Mouse (Mus musculus) T-helper 17 cell (primary cell): ENCODE results near the gene Gstt4.

Experiments used
- in situ Hi-C, 2 experiments: fragments of 300-600 bp; cut with MboI, MseI; formaldehyde crosslinking; loops; 1 replicate in 1 of 2; 2 replicates in 1 of 2; pipeline ENCODE4 v1.15.1; 2025; ENCODE audit warnings: high pct_unique_total_duplicates in 2 of 2

The Gstt4 gene

DNA sequence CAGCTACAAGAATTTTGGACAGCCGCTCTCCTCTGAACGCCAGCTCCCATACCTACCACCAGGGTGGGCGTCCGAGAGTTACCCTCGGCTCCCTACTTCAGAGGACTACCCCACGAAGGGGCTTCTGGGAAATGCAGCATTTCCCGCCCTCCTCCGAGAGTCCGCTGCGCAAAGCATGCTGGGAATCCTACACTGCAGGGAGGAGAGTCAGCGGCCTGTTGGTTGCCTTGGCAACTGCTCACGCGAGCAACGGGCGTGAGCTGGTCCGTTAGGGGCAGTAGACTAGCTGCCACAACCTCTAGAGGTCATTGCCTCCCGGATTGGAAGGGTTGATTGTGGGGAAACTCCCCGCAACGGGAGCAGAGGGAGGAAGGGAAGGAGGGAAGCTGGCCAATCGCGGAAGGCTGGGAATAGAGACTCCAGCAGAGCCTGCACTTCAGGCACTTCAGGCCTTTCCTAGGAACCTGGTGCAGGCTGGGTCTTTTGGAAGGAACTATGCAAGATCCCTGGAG is 15.0 kb upstream of the Gstt4 start, which contains the start of gene Gstt2:
Gene Gstt2 (minus strand): TSS at position 177 of the 512 bp plus-strand sequence.
- in situ Hi-C loops, result loop anchor here in 1 of 2 experiments (10.0 kb wide), 1 partner anchor 1697 kb away; the partner anchor contains the start of gene Itgb2

DNA sequence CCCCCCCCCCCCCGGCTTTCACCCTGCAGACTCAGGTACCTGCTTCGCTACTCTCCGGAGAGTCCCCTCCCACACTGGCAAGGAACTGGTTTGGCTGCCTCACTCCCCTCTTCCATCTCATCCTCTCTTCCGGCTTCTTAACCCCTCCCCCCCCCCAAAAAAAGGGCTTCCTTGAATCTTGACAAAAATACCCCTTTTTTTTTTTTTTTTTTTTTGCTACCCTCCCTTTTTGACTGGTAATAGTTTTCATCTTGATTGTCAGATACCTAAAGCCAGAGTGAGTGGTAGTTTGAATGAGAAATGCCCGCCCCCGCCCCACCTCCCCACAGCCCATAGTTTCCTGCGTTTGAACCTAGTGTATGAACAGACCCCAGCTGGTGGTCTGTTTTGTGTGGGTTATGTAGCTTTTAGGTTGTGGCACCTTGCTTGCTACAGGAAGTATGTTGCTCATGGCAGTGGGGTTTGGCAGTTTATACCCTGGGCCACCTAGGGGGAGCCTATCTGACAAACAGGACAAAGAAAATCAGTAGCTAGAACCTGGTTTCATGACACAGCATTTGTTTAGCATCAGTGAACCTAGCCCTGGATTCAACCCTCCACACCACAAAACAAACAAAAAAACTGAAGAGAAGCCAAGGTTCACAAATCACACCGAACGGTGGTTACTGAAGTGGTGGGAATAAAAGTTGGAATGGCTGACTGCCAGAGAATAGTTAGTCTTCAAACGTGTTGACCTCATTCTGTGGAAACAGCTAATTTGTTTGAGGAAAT is 13.6 kb upstream of the Gstt4 start:
- in situ Hi-C loops, result loop anchor here in 1 of 2 experiments (10.0 kb wide), 1 partner anchor 1699 kb away; the partner anchor contains the start of gene Itgb2

DNA sequence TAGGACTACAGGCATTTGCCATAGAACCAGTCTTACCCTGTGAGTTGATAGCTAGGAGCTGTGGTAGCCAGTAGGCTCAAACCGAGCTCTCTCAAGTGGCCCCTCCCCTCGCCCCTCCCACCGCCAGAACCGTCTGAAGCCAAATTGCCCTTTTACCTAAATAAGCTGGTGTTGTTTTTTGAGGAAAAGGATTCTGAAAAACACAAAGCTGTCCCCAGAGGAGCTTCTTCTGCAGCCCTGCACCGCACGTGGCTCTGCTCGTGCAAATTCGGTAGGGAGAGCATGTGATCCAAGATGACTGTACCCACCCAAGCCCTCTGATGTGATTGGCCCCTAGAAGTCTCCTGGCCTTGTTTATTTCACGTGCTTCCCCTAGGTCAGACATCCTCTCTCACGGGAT is 13.0 kb upstream of the Gstt4 start:
- in situ Hi-C loops, result loop anchor here in 1 of 2 experiments (10.0 kb wide), 1 partner anchor 1699 kb away; the partner anchor contains the start of gene Itgb2

GRCm38 (mm10) chr10:75834721-75835120 is 12.4 kb upstream of the Gstt4 start:
- in situ Hi-C loops, result loop anchor here in 1 of 2 experiments (10.0 kb wide), 1 partner anchor 1700 kb away; the partner anchor contains the start of gene Itgb2

- in situ Hi-C loops, result loop anchor here in 1 of 2 experiments (10.0 kb wide), 1 partner anchor 1701 kb away; the partner anchor contains the start of gene Itgb2
These were observed 11.9 kb upstream of the Gstt4 start for GRCm38 (mm10) chr10:75834250-75834649.

DNA sequence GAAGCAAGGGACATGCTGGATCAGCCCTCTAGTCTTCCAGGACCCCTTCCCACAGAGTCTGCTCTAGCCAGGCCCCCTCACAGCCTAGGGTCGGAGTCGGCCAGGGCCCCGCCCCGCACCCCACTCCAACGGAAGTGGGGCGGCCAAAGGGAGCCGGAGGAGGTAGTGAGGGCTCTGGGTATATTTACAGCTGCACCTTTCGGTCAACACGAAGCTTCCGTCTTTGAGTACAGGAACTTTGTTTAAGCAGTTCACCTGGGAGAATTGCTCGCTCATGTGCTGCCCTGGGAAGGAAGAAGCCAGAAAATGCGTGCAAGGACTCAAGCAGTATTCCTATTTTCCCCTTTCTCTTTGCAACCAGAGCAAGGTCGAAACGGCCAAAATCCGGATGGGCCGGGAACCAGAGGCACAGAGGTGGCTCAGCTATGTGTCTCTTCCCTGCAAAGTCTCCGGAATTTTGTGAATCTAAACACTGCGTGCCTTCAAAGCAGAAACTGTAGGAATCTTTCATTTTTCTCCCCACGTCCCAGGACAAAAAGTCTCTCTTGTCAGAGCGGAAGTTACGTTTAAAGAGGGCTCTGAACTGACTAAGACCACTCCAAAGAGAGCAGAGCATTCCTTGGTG is 11.2 kb upstream of the Gstt4 start:
- in situ Hi-C loops, result loop anchor here in 1 of 2 experiments (10.0 kb wide), 1 partner anchor 1701 kb away; the partner anchor contains the start of gene Itgb2

DNA sequence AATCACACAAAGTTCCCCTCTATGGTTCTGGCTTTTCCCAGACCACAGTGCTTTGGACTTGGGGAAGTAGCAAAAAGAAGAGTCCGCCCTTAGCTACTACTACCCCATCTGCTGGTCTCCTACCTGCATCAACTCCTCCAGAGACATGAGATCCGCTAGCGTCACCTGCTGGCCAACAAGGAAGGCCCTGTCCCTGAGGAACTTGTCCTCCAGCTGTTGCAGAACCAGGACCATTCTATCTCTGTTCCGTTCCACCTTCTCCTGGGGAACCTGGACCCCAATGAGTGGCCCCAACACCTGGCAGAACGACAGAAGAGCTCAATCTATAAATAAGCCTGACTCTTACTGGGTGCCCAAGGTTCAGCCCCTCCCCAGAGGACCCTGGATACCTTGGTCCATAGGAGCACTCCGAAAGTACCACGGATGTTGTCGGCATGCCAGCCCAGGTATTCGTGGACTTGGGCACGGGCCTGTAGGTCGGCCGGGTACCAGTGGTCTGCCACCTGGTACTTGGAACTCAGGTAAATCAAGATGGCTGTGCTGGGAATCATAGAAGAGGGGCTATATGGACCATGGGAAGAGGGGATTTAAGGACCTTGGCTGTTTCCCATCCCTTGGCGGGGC is 10.0 kb upstream of the Gstt4 start:
- in situ Hi-C loops, result loop anchor here in 1 of 2 experiments (10.0 kb wide), 1 partner anchor 1702 kb away; the partner anchor contains the start of gene Itgb2

GRCm38 (mm10) chr10:75830275-75830670 is 7.9 kb upstream of the Gstt4 start:
- in situ Hi-C loops, result loop anchor here in 1 of 2 experiments (10.0 kb wide), 1 partner anchor 1705 kb away; the partner anchor contains the start of gene Itgb2

GRCm38 (mm10) chr10:75829529-75830274 is 7.4 kb upstream of the Gstt4 start:
- in situ Hi-C loops, result loop anchor here (5.0 to 10.0 kb wide), 4 partner anchors 47 to 1705 kb away; partner anchors contain the start of genes Gm20441 (in 1 of the 2), Gstt3 (in 1 of the 2) and Itgb2 (in 1 of the 2)

- in situ Hi-C loops, result loop anchor here (5.0 to 10.0 kb wide), 3 partner anchors 46 to 774 kb away; partner anchors contain the start of genes Gm20441 (in 1 of the 2) and Gstt3 (in 1 of the 2)
These were observed 6.2 kb upstream of the Gstt4 start for GRCm38 (mm10) chr10:75828500-75828931.

- in situ Hi-C loops, result loop anchor here (5.0 to 10.0 kb wide), 3 partner anchors 46 to 773 kb away; partner anchors contain the start of genes Gm20441 (in 1 of the 2) and Gstt3 (in 1 of the 2)
These were observed 5.5 kb upstream of the Gstt4 start for GRCm38 (mm10) chr10:75827668-75828360.

DNA sequence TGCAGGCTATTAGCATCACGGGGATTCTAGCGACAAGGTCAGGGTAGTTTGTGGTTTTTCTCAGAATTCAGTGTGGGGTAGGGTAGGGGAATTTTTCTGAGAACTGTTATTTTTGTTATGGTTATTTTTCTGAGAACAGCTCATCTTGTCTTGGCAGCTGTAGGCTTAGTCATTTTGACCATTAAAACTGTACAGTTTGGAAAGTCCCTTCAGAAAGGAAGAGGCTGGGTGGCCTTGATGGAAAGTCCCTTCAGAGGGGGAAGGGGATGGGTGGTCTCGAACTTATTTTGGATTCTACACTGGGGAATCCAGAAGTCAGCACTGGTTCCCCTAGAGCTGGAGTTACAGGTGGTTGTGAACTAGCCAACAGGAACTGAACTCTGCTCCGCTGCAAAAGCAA is 2.2 kb upstream of the Gstt4 start:
- in situ Hi-C loops, result loop anchor here in 1 of 2 experiments (10.0 kb wide), 1 partner anchor 770 kb away; no protein-coding TSS in a partner anchor

DNA sequence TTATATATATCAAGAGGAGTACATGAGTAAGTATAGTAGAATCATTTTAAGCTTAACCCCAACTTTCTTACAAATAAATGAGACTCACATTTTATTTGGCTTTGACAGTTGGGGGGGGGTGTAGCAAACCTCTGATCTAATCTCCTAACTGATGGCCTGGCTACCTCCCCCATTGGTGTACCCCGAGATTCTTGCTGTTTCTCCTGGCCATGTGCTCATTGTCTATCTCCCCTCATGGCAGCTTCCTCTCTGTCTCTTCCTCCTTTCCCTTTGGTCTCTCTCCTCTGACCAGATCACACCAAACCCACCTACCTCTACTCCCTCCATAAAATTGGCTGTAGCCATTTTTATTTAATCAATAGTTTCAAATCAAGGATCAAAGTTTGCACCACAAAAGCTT is 1.4 kb upstream of the Gstt4 start:
- in situ Hi-C loops, result loop anchor here in 1 of 2 experiments (10.0 kb wide), 1 partner anchor 769 kb away; no protein-coding TSS in a partner anchor

- in situ Hi-C loops, result loop anchor here in 1 of 2 experiments (10.0 kb wide), 1 partner anchor 765 kb away; no protein-coding TSS in a partner anchor
These were observed 2.5 kb downstream of the Gstt4 start for GRCm38 (mm10) chr10:75819882-75820281.

DNA sequence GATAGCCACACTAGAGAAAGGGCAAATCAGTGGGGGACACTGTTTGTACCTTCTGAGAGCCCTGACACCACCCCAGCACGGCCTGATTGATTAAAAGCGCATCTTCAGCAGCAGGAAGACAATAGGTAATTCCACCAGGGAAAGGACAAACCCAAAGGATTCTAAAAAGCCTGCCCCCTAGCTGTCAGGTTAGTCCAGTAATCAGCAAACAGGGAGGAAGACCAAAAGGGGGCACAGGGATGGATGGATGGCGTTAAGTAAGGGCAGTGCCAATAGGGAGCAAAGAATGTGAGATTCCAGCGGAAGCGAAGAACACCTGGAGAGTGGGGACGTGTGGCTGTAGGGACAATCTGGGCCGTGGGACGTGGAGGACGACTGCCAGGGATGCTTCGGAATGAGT is 3.7 kb downstream of the Gstt4 start:
- in situ Hi-C loops, result no loop called here

DNA sequence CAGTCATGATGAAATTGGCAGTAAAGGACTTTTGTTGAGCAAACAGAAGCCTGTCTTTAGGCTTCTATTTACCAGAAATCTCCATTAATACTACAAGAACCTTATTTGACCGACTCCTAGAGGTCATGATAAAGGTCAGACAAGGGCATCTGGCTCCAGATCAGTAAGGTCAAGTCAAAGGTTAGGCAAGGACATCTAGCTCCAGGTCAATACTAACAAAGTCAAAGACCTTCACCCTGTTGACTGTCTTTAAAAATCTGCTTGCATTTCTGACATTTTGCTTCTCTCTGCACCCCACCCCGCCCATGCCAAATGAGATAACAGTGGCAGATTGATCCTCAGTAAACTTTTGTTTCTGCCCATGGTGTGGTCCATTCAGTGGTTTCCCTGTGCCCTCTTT is 18.1 kb downstream of the Gstt4 start:
- in situ Hi-C loops, result no loop called here

GRCm38 (mm10) chr10:75798176-75798696 is 24.1 kb downstream of the Gstt4 start, which contains the start of gene Gstt1:
Gene Gstt1 (minus strand): TSS chr10:75798584.
- in situ Hi-C loops, result no loop called here

GRCm38 (mm10) chr10:75797619-75798175 is 24.6 kb downstream of the Gstt4 start:
- in situ Hi-C loops, result no loop called here
